Mouse (Mus musculus) forebrain, embryonic 16.5 days (tissue): ENCODE measurements around the gene Gm16253. TPM values are rescaled to one million over a fixed set of nuclear protein-coding genes. Genes with fewer than 3 reads are reported as not detected.
A peak's percentile ranks its signal among the peaks of the same experiment; 100 is the strongest.

Experiments used
- ATAC-seq: fragments of 200-750 bp; cut with Nextera tagmentation; 2 replicates; pipeline ENCODE4 v1.8.0; 2017; ENCODE audit warnings: mild to moderate bottlenecking, moderate library complexity
- H3K27ac ChIP-seq: fragments of 300-500 bp; sonication (generic); 2 replicates; pipeline ENCODE4 v1.5.1; 2014; ENCODE audit warnings: low read length, control low read depth
- H3K27me3 ChIP-seq: fragments of 300-500 bp; sonication (generic); replicated peaks from 2 replicates; pipeline ENCODE4 v1.6.1; 2014; ENCODE audit warnings: low read length; ENCODE audit not compliant: control insufficient read depth, insufficient read depth
- H3K36me3 ChIP-seq: fragments of 300-500 bp; sonication (generic); 2 replicates; pipeline ENCODE4 v1.6.1; 2014; ENCODE audit not compliant: control insufficient read depth, insufficient read depth
- H3K4me1 ChIP-seq: fragments of 300-500 bp; sonication (generic); replicated peaks from 2 replicates; pipeline ENCODE4 v1.6.1; 2014; ENCODE audit warnings: low read length; ENCODE audit not compliant: control insufficient read depth, insufficient read depth
- H3K4me2 ChIP-seq: fragments of 300-500 bp; sonication (generic); 2 replicates; pipeline ENCODE4 v1.6.1; 2014; ENCODE audit warnings: mild to moderate bottlenecking, low read length, control low read depth
- H3K4me3 ChIP-seq: fragments of 300-500 bp; sonication (generic); replicated peaks from 2 replicates; pipeline ENCODE4 v1.5.1; 2014; ENCODE audit warnings: mild to moderate bottlenecking, low read length, control low read depth
- H3K9ac ChIP-seq: fragments of 300-500 bp; sonication (generic); replicated peaks from 2 replicates; pipeline ENCODE4 v1.6.1; 2014; ENCODE audit warnings: low read depth, low read length, control low read depth
- H3K9me3 ChIP-seq: fragments of 300-500 bp; sonication (generic); 2 replicates; pipeline ENCODE4 v1.6.1; 2016; ENCODE audit warnings: low read length; ENCODE audit not compliant: control insufficient read depth
- WGBS: fragments of 180-500 bp; shearing (Covaris S2); extraction: QIAGEN DNeasy Blood & Tissue Kit; methylation state at CpG from one replicate; pipeline ENCODE4 v1.1.7; 2014; 5-methylcytosine and 5-hydroxymethylcytosine counted together
- polyA plus RNA-seq: library from polyadenylated mRNA; unstranded; fragments of >200 nt; fragmentation: Nextera tagmentation; extraction: Ambion mirVana; gene quantifications from 2 replicates; pipeline ENCODE4 v1.2.1, GENCODE M21; 2015

Gm16253 gene
- polyA plus RNA-seq, 1 experiment from 2014 or later, result 1.6 TPM

GRCm38 (mm10) chr3:96555041-96555596 lies 21.7 kb upstream of the Gm16253 start:
- no peaks in the 10 kb centered on the region for H3K9me3 ChIP-seq
- H3K9ac ChIP-seq, result no peak overlapping the region
- no peak overlapping the region for H3K4me2 ChIP-seq
- H3K36me3 ChIP-seq, result peaks cover 1% of the 10 kb centered on the region; the same call in 1 of the 2 replicates
- peak; percentile 22 for ATAC-seq
- peak overlapping the region; percentile 29; the same call in 1 of the 2 replicates for H3K27ac ChIP-seq
- peaks cover 37% of the 10 kb centered on the region for H3K4me1 ChIP-seq
- no peaks in the 10 kb centered on the region for H3K27me3 ChIP-seq
- 13% methylated on average over 12 of the region's 12 CpGs for WGBS
- no peak overlapping the region for H3K4me3 ChIP-seq

- Histone ChIP-seq H3K4me3 (no peak overlapping the region), H3K27me3 (no peaks in the 10 kb centered on the region), H3K4me2 (no peak overlapping the region), H3K9ac (no peak overlapping the region), H3K36me3 (peaks cover 9% of the 10 kb centered on the region), H3K27ac (peak overlapping the region; percentile 33; the same call in 1 of the 2 replicates), H3K4me1 (peaks cover 46% of the 10 kb centered on the region), H3K9me3 (no peaks in the 10 kb centered on the region)
- 85% methylated on average over 15 of the region's 15 CpGs for WGBS
- ATAC-seq, result no peak
Measured at GRCm38 (mm10) chr3:96555999-96556614, 20.7 kb upstream of the Gm16253 start.

GRCm38 (mm10) chr3:96556651-96557635 lies 19.8 kb upstream of the Gm16253 start:
- 6% methylated on average over 22 of the region's 22 CpGs for WGBS
- peaks cover 48% of the 10 kb centered on the region for H3K4me1 ChIP-seq
- peak; percentile 1 for ATAC-seq
- no peaks in the 10 kb centered on the region for H3K9me3 ChIP-seq
- peak overlapping the region; percentile 81 for H3K27ac ChIP-seq
- H3K4me3 ChIP-seq, result peak overlapping the region; percentile 85
- peaks cover 12% of the 10 kb centered on the region for H3K36me3 ChIP-seq
- H3K9ac ChIP-seq, result peak overlapping the region; percentile 62
- H3K27me3 ChIP-seq, result no peaks in the 10 kb centered on the region
- H3K4me2 ChIP-seq, result peak overlapping the region; percentile 77

GRCm38 (mm10) chr3:96557694-96558093 lies 19.1 kb upstream of the Gm16253 start, which contains the start of gene Txnip:
Gene Txnip, plus strand, starts transcription at chr3:96557957.
- H3K9ac ChIP-seq, result peak within 1 kb of the TSS; percentile 68
- no peaks in the 10 kb centered on the region for H3K9me3 ChIP-seq
- no peaks in the 10 kb centered on the region for H3K27me3 ChIP-seq
- H3K4me2 ChIP-seq, result peak within 1 kb of the TSS; percentile 77
- WGBS, result under 1% methylated on average over 26 of the region's 26 CpGs
- H3K27ac ChIP-seq, result peak within 1 kb of the TSS; percentile 81
- H3K4me1 ChIP-seq, result peaks cover 48% of the 10 kb centered on the region
- peaks cover 12% of the 10 kb centered on the region for H3K36me3 ChIP-seq
- H3K4me3 ChIP-seq, result peak within 1 kb of the TSS; percentile 85
- peak; percentile 99 for ATAC-seq

GRCm38 (mm10) chr3:96558159-96558558 lies 18.6 kb upstream of the Gm16253 start:
- Histone ChIP-seq H3K4me2 (peak overlapping the region; percentile 77), H3K9me3 (no peaks in the 10 kb centered on the region), H3K36me3 (peaks cover 12% of the 10 kb centered on the region), H3K27me3 (no peaks in the 10 kb centered on the region), H3K9ac (peak overlapping the region; percentile 68), H3K4me1 (peaks cover 48% of the 10 kb centered on the region), H3K27ac (peak overlapping the region; percentile 65), H3K4me3 (peak overlapping the region; percentile 85)
- no peak for ATAC-seq
- 1% methylated on average over 17 of the region's 17 CpGs for WGBS

GRCm38 (mm10) chr3:96558668-96559196 lies 18.1 kb upstream of the Gm16253 start:
- H3K9ac ChIP-seq, result peak overlapping the region; percentile 68
- peaks cover 12% of the 10 kb centered on the region for H3K36me3 ChIP-seq
- no peaks in the 10 kb centered on the region for H3K9me3 ChIP-seq
- ATAC-seq, result no peak
- peaks cover 48% of the 10 kb centered on the region for H3K4me1 ChIP-seq
- peak overlapping the region; percentile 3; the same call in 1 of the 2 replicates for H3K27ac ChIP-seq
- H3K4me3 ChIP-seq, result peak overlapping the region; percentile 85
- WGBS, result 32% methylated on average over 10 of the region's 10 CpGs
- H3K27me3 ChIP-seq, result no peaks in the 10 kb centered on the region
- H3K4me2 ChIP-seq, result peak overlapping the region; percentile 77

- Histone ChIP-seq H3K36me3 (peaks cover 12% of the 10 kb centered on the region), H3K4me3 (peak overlapping the region; percentile 85), H3K4me2 (peak overlapping the region; percentile 77), H3K9ac (0 out of 2 replicates have a peak overlapping the region, but pooled peaks have one; percentile 68), H3K4me1 (peaks cover 48% of the 10 kb centered on the region), H3K9me3 (no peaks in the 10 kb centered on the region), H3K27ac (no peak overlapping the region), H3K27me3 (no peaks in the 10 kb centered on the region)
- WGBS, result 86% methylated on average over 12 of the region's 12 CpGs
- no peak for ATAC-seq
Measured at GRCm38 (mm10) chr3:96559398-96559910, 17.3 kb upstream of the Gm16253 start.

GRCm38 (mm10) chr3:96559911-96560850 lies 16.6 kb upstream of the Gm16253 start:
- peaks cover 47% of the 10 kb centered on the region for H3K4me1 ChIP-seq
- H3K27ac ChIP-seq, result no peak overlapping the region
- no peaks in the 10 kb centered on the region for H3K9me3 ChIP-seq
- peaks cover 12% of the 10 kb centered on the region for H3K36me3 ChIP-seq
- 85% methylated on average over 23 of the region's 23 CpGs for WGBS
- no peaks in the 10 kb centered on the region for H3K27me3 ChIP-seq
- no peak overlapping the region for H3K9ac ChIP-seq
- peak overlapping the region; percentile 77 for H3K4me2 ChIP-seq
- ATAC-seq, result no peak
- peak overlapping the region; percentile 85 for H3K4me3 ChIP-seq
